Mouse (Mus musculus) retina, postnatal 7 days (tissue): ENCODE data around the gene Tmem239.
A peak's percentile ranks its signal among the peaks of the same experiment; 100 is the strongest.

Experiments
- DNase-seq: peaks from one replicate; pipeline ENCODE4 v3.0.0-alpha.2; 2012; ENCODE audit warnings: low read depth, low spot score

Tmem239 gene

GRCm38 (mm10) chr2:130450434-130450796 lies 44.1 kb downstream of the Tmem239 start:
- peak; percentile 43 for DNase-seq

GRCm38 (mm10) chr2:130451086-130451726 lies 44.9 kb downstream of the Tmem239 start:
- no peak for DNase-seq

GRCm38 (mm10) chr2:130451727-130452090 lies 45.4 kb downstream of the Tmem239 start:
- DNase-seq = no peak

- DNase-seq = no peak
These were observed 46.0 kb downstream of the Tmem239 start for GRCm38 (mm10) chr2:130452266-130452665.

- no peak for DNase-seq
These were observed 47.1 kb downstream of the Tmem239 start for GRCm38 (mm10) chr2:130453421-130453820.

- no peak for DNase-seq
These were observed 48.6 kb downstream of the Tmem239 start for GRCm38 (mm10) chr2:130454748-130455370.
